Mouse (Mus musculus): ENCODE data around the gene Nfe2l1.

DNA sequence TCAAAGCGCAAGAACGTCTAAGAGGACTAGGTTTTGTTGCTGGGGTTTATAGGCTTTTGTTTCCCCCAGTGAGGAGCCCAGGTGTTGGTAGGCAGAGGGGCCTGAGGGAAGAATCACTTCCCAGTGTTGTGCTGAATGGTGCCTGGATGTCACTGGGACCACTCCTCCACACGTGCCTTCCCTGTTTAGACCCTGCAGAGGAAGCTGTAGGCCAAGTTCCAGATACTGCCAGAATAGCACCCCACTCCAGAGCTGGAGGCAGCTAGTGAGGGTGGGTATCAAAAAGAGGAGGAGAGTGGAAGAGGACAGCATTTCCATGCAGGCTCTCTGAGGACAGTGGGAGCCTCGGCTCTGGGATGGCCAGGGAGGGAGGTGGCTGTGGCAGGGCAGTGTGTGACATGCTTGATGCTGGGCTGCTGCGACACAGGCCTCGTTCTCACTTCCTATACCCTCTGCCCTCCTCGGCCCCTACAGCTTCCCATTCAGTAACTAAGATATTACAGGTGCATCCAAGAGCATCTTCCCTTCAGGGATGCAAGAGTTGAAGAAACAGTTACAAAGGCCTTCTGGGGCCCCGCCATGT lies 11.5 kb downstream of the Nfe2l1 start:
- TF ChIP-seq EP300 (IDR thresholded peaks at IDR 0.05; ENCODE audit: low read depth) (no peak), CTCF (IDR thresholded peaks at IDR 0.05; ENCODE audit: low read depth) (no peak)

Measured in heart, postnatal 0 days (tissue).